Mouse (Mus musculus): ENCODE measurements around the gene Timm44. TPM values are rescaled to one million over a fixed set of nuclear protein-coding genes. Genes with fewer than 3 reads are reported as not detected.

Gene Timm44
- polyA plus RNA-seq, 1 experiment from 2014 or later: 49.3 TPM

DNA sequence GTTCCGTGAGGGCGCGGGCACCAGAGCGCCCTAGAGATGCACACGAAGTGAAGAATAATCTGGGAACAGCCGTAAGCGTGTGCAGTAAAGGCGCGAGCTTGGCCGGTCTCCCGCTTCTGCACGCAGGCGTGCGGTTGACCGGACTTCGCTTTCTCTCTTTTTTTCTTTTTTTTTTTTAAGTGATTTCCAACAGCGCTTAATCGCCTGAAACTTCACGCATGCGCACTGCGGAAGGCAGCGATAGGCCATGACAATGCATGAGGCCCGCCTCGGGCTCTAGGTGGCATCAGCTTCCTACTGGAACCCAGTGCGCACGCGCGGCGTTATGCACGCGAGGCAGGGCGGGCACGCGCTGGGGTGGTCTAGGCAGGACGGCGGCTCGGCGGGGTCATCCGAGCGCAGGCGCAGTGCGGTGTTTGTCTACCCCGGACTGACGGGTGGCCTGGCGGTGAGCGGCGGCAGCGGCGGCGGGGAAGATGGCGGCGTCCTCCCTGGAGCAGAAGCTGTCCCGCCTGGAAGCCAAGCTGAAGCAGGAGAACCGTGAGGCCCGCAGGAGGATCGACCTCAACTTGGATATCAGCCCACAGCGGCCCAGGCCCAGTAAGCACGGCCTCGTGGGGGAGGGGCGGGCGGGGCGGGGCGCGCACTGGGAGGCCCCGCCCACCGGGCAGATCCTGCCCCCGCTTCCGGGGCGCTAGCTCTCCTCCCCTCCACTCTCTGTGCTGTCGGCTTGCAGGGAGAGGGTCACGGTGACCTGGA is 37.1 kb downstream of the Timm44 start, which contains the start of the genes Map2k7 and Gm49320:
Gene Map2k7 (plus strand): TSS at position 307 of the 759 bp plus-strand sequence.
Gene Gm49320 (plus strand): TSS at position 432 of the 759 bp plus-strand sequence.
- peak; percentile 100 for DNase-seq (ENCODE audit: low spot score)

DNA sequence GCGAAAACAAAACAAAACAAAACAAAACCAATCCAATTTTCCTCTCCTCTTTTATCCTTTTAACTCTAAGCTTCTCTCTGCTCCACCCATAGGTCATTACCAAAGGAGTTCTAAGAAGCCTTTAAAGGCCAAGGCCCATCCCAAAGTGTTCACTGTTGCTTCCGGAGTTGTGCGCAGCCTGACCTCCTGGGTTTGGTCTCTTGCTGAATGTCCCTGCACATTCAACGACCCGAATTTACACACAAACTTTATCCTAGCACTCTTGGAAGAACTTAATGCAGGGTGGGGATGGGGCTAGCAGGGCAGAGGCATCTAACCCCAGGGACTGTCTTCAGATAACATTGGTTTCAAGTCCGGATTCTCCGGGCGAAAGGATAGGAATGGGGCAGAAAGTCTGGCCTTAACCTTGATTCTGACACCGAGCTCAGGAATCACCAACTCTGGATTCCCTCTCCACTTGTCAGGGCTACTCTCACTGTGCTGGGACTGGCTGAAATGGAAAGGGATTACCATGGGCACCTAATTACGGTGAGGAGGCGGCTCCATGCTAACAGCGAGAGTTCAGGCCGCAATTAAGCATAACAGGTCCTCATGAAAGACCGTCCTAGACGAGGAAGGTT is 37.8 kb downstream of the Timm44 start:
- no peak for DNase-seq (ENCODE audit: low spot score)

DNA sequence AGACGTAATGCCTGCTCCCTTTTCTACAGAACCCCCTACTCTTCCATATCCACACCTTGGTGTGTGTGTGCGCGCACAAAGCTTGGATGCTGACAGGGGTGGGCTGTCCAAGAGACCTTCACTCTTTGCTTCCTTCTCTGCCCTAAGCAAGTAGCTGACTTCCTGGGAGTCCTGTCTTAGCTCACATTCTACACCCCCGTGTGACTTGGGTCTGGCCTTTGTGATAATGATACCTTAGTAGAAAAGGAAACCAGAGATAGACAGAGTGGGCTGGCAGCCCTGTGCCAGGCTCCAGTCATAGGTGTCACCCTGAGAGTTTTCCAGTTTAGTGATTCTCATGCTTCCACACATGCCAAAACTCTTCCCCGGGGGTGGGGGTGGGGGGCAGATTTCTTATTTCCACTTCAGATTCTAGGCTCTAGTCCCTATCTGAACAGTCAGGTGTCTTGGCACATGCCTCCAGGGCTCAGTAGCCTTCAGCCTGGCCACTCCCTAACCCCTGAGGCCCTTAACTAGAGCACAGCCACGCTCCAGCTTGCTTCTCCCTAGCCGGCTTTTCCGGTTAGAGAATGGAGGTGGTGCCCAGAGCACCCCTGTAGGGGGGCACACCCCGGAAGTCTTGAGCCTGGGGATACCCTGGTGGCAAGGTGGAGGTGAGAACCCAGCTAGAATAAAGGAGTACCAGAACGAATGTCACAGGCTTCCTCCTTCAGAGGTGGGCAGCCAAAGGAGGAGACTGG is 44.9 kb downstream of the Timm44 start:
- no peak for DNase-seq (ENCODE audit: low spot score)

- DNase-seq (ENCODE audit: low spot score): no peak
These were observed 45.9 kb downstream of the Timm44 start for GRCm38 (mm10) chr8:4229784-4230183.

- DNase-seq (ENCODE audit: low spot score): no peak
These were observed 47.8 kb downstream of the Timm44 start for GRCm38 (mm10) chr8:4227919-4228318.

DNA sequence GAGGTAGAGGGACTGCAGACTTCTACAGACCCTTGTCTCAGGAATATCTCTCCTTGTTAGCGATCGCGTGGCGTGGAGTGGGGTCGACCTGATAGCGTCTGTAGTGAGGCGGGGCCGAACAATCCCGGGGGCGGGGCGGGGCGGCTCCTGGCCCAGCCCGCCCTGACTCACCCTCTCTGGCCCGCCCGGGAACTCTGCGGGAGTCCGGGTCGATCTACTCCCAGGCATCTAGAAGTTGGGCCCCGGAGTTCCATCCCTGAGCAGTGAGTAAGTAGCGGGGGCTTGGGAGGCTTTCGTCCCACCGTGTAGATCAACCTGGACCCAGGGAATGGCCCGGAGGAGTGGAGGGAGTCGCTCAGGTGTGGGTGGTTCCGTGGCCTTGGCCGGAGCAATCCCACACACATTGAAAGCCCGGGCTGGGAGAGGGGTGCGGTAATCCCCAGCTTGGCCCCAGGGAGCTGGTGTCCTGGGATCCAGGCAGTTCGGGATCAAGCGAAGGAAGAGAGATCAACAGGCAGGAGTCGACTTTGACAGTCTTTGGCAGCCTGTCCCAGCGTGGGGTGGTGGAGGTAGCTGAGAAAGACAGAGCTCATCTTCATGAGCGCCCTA is 48.9 kb downstream of the Timm44 start, which contains the start of gene Lrrc8e:
Gene Lrrc8e (plus strand): TSS at position 89 of the 609 bp plus-strand sequence.
- no peak for DNase-seq (ENCODE audit: low spot score)

DNA sequence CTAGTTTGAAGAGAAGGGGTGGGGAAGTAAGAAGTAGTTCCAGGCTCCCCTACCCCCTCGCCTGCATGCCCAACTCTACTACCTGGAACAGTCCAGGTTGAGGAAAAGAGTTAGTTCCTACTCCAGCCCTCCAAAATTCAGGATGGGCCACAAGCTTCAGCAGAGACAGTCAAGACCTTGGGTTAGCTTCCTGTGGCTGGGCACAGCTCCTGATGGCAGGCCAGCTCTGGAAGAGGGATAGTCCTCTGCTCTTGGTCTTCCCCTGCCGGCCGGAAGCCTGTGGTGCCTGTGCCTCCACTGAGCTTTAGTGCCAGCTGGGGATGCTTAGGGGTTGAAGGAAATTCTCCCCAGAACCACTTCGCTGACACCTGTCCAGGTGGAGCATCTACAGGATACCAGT is 49.4 kb downstream of the Timm44 start:
- no peak for DNase-seq (ENCODE audit: low spot score)

DNA sequence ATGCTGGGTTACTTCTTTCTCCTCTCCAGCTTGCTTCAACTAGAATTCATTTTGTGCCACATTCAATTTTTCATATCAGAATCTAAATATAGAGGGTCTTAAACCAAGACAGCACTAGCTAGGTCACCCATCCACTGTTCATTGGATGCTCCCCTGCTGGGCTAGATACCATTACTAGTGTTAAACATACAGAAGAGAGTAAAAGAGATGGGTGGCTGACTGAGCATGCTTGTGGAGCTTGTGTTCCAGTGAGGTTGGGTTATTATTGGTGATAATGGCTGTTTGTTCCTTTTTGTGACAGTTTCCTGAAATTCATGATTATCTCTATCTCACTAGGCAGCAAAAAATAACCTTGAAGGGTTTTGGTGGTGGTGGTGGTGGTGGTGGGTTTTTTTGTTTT is 53.7 kb downstream of the Timm44 start:
- no peak for DNase-seq (ENCODE audit: low spot score)

GRCm38 (mm10) chr8:4219617-4220016 is 56.1 kb downstream of the Timm44 start:
- DNase-seq (ENCODE audit: low spot score): no peak

DNA sequence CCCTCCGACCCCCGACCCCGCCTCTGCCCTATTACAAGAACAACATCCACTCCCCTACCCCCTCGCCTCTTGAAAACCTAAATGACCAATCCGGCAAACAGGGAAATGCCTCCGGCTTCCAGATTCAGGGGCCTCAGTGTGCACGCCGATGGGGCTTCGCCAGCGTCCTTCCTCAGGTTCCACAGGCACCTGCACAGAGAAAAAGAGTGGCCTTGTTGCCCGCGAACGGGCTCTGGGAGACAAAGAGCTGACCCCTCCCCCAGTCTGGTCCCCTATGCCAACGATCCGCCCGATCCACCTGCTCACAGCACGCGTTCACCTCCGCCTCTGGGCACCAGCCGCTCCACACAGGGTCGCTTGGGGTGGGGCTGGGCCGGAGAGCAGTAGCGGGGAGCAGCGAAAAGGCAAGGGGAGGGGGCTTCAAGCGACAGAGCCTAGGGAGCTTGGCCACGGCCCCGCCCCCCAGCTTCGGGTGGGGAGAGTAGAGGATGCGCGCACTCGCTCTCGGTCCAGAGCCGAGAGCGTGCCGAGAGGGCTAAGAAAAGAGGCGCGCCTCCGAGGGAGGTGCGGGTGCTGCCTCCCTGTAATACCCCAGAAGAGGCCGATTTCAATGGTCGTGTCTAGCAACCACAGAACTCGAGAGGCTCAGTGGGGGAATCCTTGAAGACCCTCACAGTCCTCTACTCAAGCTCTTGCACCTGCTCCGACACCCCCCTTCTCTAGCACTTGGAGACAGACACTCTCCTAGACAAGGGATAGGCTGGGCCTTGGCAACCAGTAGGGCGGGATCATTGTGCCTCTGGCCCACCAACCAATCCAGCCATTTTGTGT is 58.7 kb downstream of the Timm44 start, which contains the start of gene Prr36:
Gene Prr36 (minus strand): TSS at position 669 of the 831 bp plus-strand sequence.
- DNase-seq (ENCODE audit: low spot score): no peak

- no peak for DNase-seq (ENCODE audit: low spot score)
These were observed 59.4 kb downstream of the Timm44 start for GRCm38 (mm10) chr8:4216296-4216695.

DNA sequence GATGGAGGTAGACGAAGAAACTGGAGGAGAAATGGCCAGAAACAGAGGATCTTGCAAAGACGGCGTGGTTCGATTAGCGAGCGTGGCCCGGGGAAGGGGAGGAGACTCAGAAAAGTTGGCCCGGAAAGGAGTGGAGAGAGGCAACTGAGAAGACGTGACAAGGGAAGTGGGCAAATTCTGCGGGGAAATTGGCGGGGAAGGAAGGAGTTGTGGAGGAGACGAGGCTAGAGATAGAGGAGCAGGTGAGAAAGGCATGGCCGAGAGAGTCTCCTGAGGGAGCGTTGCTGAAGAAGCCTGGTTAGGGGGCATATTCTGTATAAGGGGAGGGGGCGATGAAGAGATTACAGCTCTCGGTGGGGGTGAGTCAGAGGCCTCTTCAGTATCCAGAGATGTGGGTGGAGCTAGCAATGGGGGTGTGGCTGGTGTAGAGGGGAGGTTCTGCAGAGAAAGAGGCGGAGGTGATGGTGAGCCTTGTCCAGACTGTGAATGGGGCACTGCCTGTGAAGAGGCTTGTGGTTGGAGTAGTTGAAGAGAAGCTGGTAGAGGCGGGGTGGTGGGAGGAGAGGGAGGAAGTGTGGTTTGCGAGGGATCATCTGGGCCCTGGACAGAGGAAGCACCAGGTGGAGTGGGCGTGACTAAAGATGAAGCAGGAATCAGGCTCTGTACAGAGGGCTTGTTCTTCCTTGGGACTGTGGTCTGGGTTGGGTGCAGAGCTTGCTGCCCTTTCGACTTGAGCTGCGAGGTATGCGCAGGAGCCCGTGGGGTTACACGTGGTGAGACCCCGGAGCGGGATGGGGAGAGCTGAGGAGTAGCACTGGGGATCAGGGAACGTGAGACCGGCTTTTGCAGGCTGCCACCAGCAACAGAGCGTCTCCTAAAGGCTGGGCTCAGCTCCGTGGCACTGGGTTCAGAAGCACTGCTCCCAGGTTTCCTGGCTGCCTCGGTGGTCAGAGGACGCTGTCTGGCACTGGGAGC is 61.4 kb downstream of the Timm44 start:
- peak; percentile 57 for DNase-seq (ENCODE audit: low spot score)

GRCm38 (mm10) chr8:4213210-4214005 is 62.3 kb downstream of the Timm44 start:
- peak; percentile 35 for DNase-seq (ENCODE audit: low spot score)

- DNase-seq (ENCODE audit: low spot score): no peak
These were observed 62.9 kb downstream of the Timm44 start for GRCm38 (mm10) chr8:4212809-4213209.

DNA sequence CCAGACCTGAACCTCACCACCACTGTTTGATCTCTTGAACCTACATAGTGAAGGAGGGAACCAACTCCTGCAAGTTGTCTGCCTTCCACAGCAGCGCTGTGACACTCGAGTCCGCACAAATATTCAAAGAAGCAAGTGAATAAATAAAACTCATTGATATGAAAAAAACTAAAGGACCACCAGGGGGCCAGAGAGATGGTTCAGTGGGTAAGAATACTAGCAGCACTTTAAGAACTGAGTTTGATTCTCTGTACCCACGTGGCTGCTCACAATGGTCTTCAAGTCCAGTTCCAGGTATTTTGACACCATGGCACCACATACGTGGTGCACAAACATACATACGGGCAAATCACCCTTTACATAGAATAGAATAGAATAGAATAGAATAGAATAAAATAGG is 64.6 kb downstream of the Timm44 start:
- no peak for DNase-seq (ENCODE audit: low spot score)
